Mouse (Mus musculus): ENCODE measurements around the gene Mapk11. TPM values are rescaled to one million over a fixed set of nuclear protein-coding genes. Genes with fewer than 3 reads are reported as not detected.

The Mapk11 gene
- polyA plus RNA-seq (2014; fragmentation: Illumina TruSeq; extraction: RNeasy Lipid Tissue Mini Kit (QIAGEN cat#74804); ENCODE audit: insufficient read depth, low read depth, low replicate concordance): 8.1 TPM

DNA sequence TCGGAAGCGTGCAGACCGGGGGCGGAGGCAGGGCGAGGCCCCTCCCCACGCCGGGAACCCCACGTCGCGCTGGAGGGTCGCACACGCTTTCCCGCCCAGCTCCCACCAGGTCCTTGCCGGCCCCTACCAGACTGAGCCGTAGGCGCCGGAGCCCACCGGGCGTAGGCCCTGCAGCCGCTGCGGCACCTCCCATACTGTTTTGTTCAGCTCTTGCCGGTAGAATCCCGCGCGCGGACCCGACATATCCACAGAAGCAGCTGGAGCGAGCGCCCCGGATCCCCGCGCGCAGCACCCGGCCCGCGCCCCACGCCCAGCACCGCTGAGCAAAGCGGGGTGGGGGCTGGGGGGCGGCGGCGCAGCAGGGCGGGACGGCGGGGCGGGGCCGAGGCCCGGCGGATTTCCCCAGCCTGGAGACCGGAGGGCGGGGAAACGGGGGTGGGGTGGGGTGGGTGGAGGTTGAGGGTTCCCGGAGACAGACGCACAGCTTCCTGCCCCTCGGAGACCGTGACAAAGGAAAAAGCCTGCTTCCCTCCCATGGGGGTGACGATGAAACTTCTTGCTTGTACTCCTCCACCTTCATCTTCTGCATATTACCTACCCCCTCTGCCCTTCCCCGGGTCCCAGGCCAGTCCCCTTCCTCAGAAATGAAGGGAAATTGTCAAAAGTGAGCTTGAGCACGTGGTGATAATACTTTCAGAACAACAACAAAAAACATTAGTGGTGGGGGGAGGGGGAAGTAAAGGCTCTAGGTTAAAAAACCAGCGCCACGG, at the start of gene Mapk11:
Gene Mapk11 (minus strand): TSS at position 358 of the 770 bp plus-strand sequence.

DNA sequence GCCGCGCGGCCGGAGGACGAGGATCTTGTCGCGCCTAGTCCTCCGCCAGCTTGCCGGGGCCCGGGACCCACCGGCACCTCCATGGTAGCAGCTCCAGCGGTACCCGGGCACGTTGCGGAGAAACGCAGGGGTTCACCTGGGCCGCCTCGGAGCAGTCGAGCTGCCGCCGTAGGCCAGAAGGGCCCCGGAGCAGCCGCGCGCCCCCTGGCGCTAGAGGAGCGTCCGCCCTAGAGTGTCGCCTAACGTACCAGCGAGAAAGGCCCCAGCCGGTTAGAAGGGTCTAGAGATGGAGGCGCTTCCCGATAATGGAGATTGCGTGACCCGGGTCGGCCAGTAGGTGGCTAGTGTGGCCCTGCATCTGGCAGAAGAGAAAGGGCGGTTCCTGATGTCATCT, 46.9 kb upstream of the Mapk11 start, which contains the start of gene Dennd6b:
Gene Dennd6b (minus strand): TSS at position 184 of the 394 bp plus-strand sequence.

DNA sequence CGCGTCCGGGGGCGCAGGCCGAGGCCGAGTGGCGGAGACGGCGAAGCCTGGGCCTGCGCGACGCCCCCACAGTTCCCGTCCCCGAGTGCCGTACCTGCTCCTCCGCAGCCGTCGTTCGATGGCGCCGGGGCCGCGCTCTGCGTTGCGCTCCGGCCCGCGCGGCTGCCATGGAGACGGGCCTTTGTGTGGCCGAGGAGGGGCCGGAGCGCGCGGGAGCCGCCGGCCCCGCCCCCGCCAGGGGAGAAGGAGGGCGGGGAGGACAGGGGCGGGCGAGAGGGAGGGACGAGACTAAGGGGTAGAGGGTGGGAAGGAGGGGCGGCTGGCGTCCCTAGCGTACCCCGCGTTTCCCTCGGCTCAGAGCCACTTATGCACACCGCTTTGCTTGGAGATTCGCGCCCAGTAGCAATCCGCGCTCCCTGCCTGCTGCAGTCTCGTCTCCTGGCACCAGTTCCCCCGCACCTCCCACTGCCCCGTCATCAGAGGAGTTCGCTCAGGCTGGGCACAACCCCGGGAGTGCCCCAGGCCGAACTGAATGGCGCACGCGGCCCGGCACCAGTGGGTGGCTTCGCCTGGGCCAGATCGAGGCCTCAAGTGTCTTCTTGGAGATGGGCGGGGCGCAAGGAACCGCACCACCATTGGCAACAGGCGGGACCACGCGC, 31.3 kb upstream of the Mapk11 start, which contains the start of gene Plxnb2:
Gene Plxnb2 (minus strand): TSS at position 218 of the 659 bp plus-strand sequence.

DNA sequence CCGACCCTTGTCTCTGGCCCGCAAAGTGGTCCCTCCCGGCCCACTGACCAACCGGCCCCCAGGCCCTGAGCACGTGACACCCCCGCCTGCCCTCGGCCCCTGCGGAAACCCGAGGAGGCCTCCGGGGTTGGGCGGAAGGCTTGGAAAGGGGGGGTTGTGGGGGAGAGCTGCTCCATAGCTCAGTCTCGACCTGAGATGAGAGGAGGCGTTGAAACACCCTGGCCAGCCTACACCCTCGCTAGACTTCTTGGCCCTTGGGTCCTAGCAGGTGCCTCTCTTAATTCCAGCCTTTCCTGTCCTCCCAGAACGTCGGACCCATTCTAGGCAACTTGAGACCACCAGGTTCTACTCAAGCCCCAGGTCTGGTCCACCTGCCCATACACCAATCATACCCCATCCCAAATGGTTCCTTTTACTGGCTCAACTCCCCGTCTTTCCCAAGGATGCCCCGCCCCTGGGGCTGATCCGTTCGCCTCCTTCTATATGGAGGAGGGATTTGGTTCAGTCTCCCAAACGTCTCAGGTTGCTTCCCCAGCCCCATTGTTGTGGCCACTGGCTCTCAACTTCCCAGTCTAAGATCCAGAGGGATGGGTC, 8.7 kb downstream of the Mapk11 start, which contains the start of gene Mapk12:
Gene Mapk12 (minus strand): TSS at position 45 of the 594 bp plus-strand sequence.

DNA sequence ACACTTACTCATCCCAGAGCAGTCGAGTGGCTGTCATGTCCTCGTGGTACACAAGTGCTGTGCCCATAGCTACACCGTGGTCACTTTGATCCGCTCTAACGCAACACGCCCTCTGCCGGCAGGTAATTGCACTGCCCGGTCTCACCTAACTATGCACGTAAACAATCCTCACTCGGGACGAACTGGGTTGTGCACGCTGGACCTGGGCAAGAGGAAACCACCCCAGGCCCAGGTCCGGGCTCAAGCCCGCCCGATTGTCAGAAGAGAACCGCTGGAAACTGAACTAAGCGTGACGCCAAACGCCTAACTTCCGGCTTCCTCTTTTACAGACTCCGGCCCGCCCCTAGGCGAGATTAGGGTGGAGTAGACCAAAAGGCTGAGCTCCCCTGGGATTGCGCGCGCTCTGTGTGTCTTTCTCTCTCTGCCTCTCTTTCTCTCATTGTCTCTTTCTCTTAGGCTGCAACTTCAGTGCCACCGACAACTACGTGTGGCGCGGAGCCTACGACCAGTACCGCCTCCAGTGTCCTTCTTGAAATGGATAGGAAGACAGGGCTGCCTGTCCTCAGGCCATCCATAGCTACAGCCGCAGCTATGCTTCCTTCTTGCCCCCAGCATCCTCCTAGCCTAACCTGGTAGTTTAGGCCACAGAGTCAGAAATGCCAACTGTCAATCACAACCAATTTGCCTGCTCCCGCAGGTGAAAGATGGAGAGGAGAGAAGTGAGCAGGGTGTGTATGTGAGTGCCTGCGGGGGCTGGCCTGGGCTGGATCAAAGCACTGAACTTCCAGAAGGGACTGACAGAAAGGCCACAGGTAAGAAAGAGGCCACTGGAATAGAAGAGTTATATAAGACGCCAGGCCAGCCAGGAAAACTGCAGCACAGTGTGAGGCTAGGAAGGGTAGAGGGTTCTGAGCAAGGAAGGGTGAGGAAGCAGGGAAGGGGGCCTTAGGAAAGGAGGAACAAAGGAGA, 20.8 kb downstream of the Mapk11 start, which contains the start of gene Hdac10:
Gene Hdac10 (minus strand): TSS at position 319 of the 969 bp plus-strand sequence.

DNA sequence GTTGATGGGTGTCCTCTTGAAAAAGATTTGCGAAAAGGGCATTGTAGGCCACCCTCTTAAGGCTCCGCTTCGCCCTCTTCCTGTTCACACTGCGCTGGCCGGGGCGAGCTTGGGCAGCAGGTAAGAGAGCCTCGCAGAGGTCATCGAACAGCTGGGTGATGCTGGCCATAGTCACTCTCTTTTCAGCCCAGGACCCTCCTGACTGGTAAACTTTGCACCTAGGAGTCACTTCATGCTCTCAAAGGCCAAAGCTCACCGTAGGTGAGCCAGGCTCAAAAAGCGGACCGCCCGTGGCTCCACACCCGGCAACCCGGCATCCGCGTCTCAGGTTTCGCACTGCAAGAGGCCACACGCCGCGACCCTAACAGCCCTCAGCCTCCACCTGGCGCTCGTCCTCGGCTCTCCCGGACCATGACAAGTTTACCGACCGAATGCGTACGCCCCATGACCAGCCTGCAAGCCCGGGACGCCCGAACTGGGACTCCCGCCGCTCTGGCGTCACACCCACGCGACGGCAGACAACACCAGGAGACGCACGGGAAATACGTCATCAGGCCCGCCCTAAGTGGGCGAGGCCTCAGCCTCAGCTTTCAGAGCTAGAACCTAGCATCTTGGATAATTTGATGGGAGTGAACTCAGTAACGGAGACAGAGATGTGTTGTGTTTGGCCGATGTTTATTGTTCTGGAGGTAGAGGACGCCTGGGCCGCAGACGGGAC, 26.6 kb downstream of the Mapk11 start, which contains the start of gene Tubgcp6:
Gene Tubgcp6 (minus strand): TSS at position 464 of the 718 bp plus-strand sequence.

Other genes with a start within 250 kb of the Mapk11 start
- 0.12 TPM for gene Ttll8, start 195.2 kb downstream of the Mapk11 start, polyA plus RNA-seq (2014; fragmentation: Illumina TruSeq; extraction: RNeasy Lipid Tissue Mini Kit (QIAGEN cat#74804); ENCODE audit: insufficient read depth, low read depth, low replicate concordance)
- gene Mlc1, start 170.6 kb downstream of the Mapk11 start, polyA plus RNA-seq (2014; fragmentation: Illumina TruSeq; extraction: RNeasy Lipid Tissue Mini Kit (QIAGEN cat#74804); ENCODE audit: insufficient read depth, low read depth, low replicate concordance): 30.7 TPM
- 0.38 TPM for gene Mov10l1, start 166.7 kb downstream of the Mapk11 start, polyA plus RNA-seq (2014; fragmentation: Illumina TruSeq; extraction: RNeasy Lipid Tissue Mini Kit (QIAGEN cat#74804); ENCODE audit: insufficient read depth, low read depth, low replicate concordance)
- 0.07 TPM for gene Panx2, start 89.9 kb downstream of the Mapk11 start, polyA plus RNA-seq (2014; fragmentation: Illumina TruSeq; extraction: RNeasy Lipid Tissue Mini Kit (QIAGEN cat#74804); ENCODE audit: insufficient read depth, low read depth, low replicate concordance)
- gene Trabd, start 74.5 kb downstream of the Mapk11 start, polyA plus RNA-seq (2014; fragmentation: Illumina TruSeq; extraction: RNeasy Lipid Tissue Mini Kit (QIAGEN cat#74804); ENCODE audit: insufficient read depth, low read depth, low replicate concordance): 38.3 TPM
- gene Selenoo, start 60.5 kb downstream of the Mapk11 start, polyA plus RNA-seq (2014; fragmentation: Illumina TruSeq; extraction: RNeasy Lipid Tissue Mini Kit (QIAGEN cat#74804); ENCODE audit: insufficient read depth, low read depth, low replicate concordance): 16.0 TPM
- 6.4 TPM for gene Tubgcp6, start 26.5 kb downstream of the Mapk11 start, polyA plus RNA-seq (2014; fragmentation: Illumina TruSeq; extraction: RNeasy Lipid Tissue Mini Kit (QIAGEN cat#74804); ENCODE audit: insufficient read depth, low read depth, low replicate concordance)
- 10.1 TPM for gene Hdac10, start 20.9 kb downstream of the Mapk11 start, polyA plus RNA-seq (2014; fragmentation: Illumina TruSeq; extraction: RNeasy Lipid Tissue Mini Kit (QIAGEN cat#74804); ENCODE audit: insufficient read depth, low read depth, low replicate concordance)
- 26.9 TPM for gene Mapk12, start 8.9 kb downstream of the Mapk11 start, polyA plus RNA-seq (2014; fragmentation: Illumina TruSeq; extraction: RNeasy Lipid Tissue Mini Kit (QIAGEN cat#74804); ENCODE audit: insufficient read depth, low read depth, low replicate concordance)
- gene Plxnb2, start 31.2 kb upstream of the Mapk11 start, polyA plus RNA-seq (2014; fragmentation: Illumina TruSeq; extraction: RNeasy Lipid Tissue Mini Kit (QIAGEN cat#74804); ENCODE audit: insufficient read depth, low read depth, low replicate concordance): 120 TPM
- 3.5 TPM for gene Dennd6b, start 46.9 kb upstream of the Mapk11 start, polyA plus RNA-seq (2014; fragmentation: Illumina TruSeq; extraction: RNeasy Lipid Tissue Mini Kit (QIAGEN cat#74804); ENCODE audit: insufficient read depth, low read depth, low replicate concordance)
- 13.9 TPM for gene Ppp6r2, start 61.9 kb upstream of the Mapk11 start, polyA plus RNA-seq (2014; fragmentation: Illumina TruSeq; extraction: RNeasy Lipid Tissue Mini Kit (QIAGEN cat#74804); ENCODE audit: insufficient read depth, low read depth, low replicate concordance)
- gene Sbf1, start 165.7 kb upstream of the Mapk11 start, polyA plus RNA-seq (2014; fragmentation: Illumina TruSeq; extraction: RNeasy Lipid Tissue Mini Kit (QIAGEN cat#74804); ENCODE audit: insufficient read depth, low read depth, low replicate concordance): 32.8 TPM
- not detected for gene Adm2, start 173.1 kb upstream of the Mapk11 start, polyA plus RNA-seq (2014; fragmentation: Illumina TruSeq; extraction: RNeasy Lipid Tissue Mini Kit (QIAGEN cat#74804); ENCODE audit: insufficient read depth, low read depth, low replicate concordance)
- gene Miox, start 184.8 kb upstream of the Mapk11 start, polyA plus RNA-seq (2014; fragmentation: Illumina TruSeq; extraction: RNeasy Lipid Tissue Mini Kit (QIAGEN cat#74804); ENCODE audit: insufficient read depth, low read depth, low replicate concordance): not detected
- gene Lmf2, start 206.0 kb upstream of the Mapk11 start, polyA plus RNA-seq (2014; fragmentation: Illumina TruSeq; extraction: RNeasy Lipid Tissue Mini Kit (QIAGEN cat#74804); ENCODE audit: insufficient read depth, low read depth, low replicate concordance): 23.1 TPM
- 62.3 TPM for gene Ncaph2, start 206.1 kb upstream of the Mapk11 start, polyA plus RNA-seq (2014; fragmentation: Illumina TruSeq; extraction: RNeasy Lipid Tissue Mini Kit (QIAGEN cat#74804); ENCODE audit: insufficient read depth, low read depth, low replicate concordance)
- gene Sco2, start 224.2 kb upstream of the Mapk11 start, polyA plus RNA-seq (2014; fragmentation: Illumina TruSeq; extraction: RNeasy Lipid Tissue Mini Kit (QIAGEN cat#74804); ENCODE audit: insufficient read depth, low read depth, low replicate concordance): 18.5 TPM
- gene Tymp, start 227.4 kb upstream of the Mapk11 start, polyA plus RNA-seq (2014; fragmentation: Illumina TruSeq; extraction: RNeasy Lipid Tissue Mini Kit (QIAGEN cat#74804); ENCODE audit: insufficient read depth, low read depth, low replicate concordance): 3.3 TPM
- 25.2 TPM for gene Odf3b, start 229.7 kb upstream of the Mapk11 start, polyA plus RNA-seq (2014; fragmentation: Illumina TruSeq; extraction: RNeasy Lipid Tissue Mini Kit (QIAGEN cat#74804); ENCODE audit: insufficient read depth, low read depth, low replicate concordance)
- not detected for gene Klhdc7b, start 235.3 kb upstream of the Mapk11 start, polyA plus RNA-seq (2014; fragmentation: Illumina TruSeq; extraction: RNeasy Lipid Tissue Mini Kit (QIAGEN cat#74804); ENCODE audit: insufficient read depth, low read depth, low replicate concordance)